In genomic region chr19:45242348-45243263, GRCm38 (mm10) we compare ENCODE assay signal across 12 mouse cellular contexts. TPM values are rescaled to one million over a fixed set of nuclear protein-coding genes. Genes with fewer than 3 reads are reported as not detected.
A peak's percentile ranks its signal among the peaks of the same experiment; 100 is the strongest.
DNase-seq lines count a peak whose midpoint lies in the region; ATAC-seq lines count a peak whose summit lies in the region.
"Had no signal": no experiment of that assay in that cellular context is flagged by ENCODE, and none has a peak within 500 bp of the region (broad histone marks: within the 10 kb centered on the region; RNA-seq: fewer than 3 reads in every experiment).

No protein-coding gene starts in this region.

- 1% methylated on average over 23 of the region's 23 CpGs for WGBS in heart, embryonic 11.5 days (ENCODE audit: insufficient replicate concordance)
- WGBS in hindbrain, embryonic 11.5 days, result 1% methylated on average over 23 of the region's 23 CpGs

- no peak for DNase-seq in heart, adult 9 months (ENCODE audit: low spot score in 2 of 2)
- DNase-seq in retina, postnatal 1 day, result peak; percentile 53
- DNase-seq in retina, embryonic 14.5 days (ENCODE audit: low spot score), result no peak
- peak; percentile 58 for DNase-seq in hindbrain, embryonic 11.5 days (ENCODE audit: low spot score)
- DNase-seq in splenic B cell, adult 2 months (ENCODE audit: low read depth, low spot score), result peak; percentile 36
- DNase-seq in right cerebral cortex, adult 2 months (ENCODE audit: low spot score in 2 of 2), result no peak
- no peak for DNase-seq in MN1 (ENCODE audit: low spot score)
- DNase-seq: adrenal gland, adult 8-10 months had no signal

- H3K4me3 ChIP-seq in heart, embryonic 11.5 days (ENCODE audit: low read depth, low read length), result 0 out of 2 replicates have a peak overlapping the region, but pooled peaks have one; percentile 10
- H3K4me3 ChIP-seq in hindbrain, embryonic 11.5 days (ENCODE audit: low read depth, low read length), result no peak overlapping the region

- peaks cover 84% of the 10 kb centered on the region for H3K27me3 ChIP-seq in heart, embryonic 11.5 days (ENCODE audit: control insufficient read depth, insufficient read depth, low read length)
- H3K27me3 ChIP-seq in hindbrain, embryonic 11.5 days (ENCODE audit: control insufficient read depth, insufficient read depth, low read length), result peaks cover 82% of the 10 kb centered on the region
- H3K27me3 ChIP-seq in splenic B cell, adult 2 months (ENCODE audit: control insufficient read depth, insufficient read depth, low read length, poor library complexity, severe bottlenecking), result peaks cover 6% of the 10 kb centered on the region

- no peak for ATAC-seq in heart, embryonic 11.5 days (replicated peaks; ENCODE audit: insufficient number of reproducible peaks, low FRiP score, low TSS enrichment)
- no peak for ATAC-seq in hindbrain, embryonic 11.5 days (ENCODE audit: low FRiP score)
- ATAC-seq: forebrain, embryonic 16.5 days; inflammation-experienced regulatory T-cells, adult 6 months had no signal

- no peaks in the 10 kb centered on the region for H3K36me3 ChIP-seq in heart, embryonic 11.5 days (ENCODE audit: control insufficient read depth, insufficient read depth, low read length)
- H3K36me3 ChIP-seq in hindbrain, embryonic 11.5 days (ENCODE audit: control insufficient read depth, insufficient read depth, low read length), result no peaks in the 10 kb centered on the region
- no peaks in the 10 kb centered on the region for H3K36me3 ChIP-seq in splenic B cell, adult 2 months (ENCODE audit: control insufficient read depth, insufficient read depth, low read length, poor library complexity, severe bottlenecking)

- no peak overlapping the region for H3K9ac ChIP-seq in heart, embryonic 11.5 days (ENCODE audit: low read depth, low read length)
- no peak overlapping the region for H3K9ac ChIP-seq in hindbrain, embryonic 11.5 days (ENCODE audit: low read depth, low read length)

- 0 out of 2 replicates have a peak, but pooled peaks cover 4% of the 10 kb centered on the region for H3K4me1 ChIP-seq in heart, embryonic 11.5 days (ENCODE audit: control insufficient read depth, insufficient read depth, low read length)
- no peaks in the 10 kb centered on the region; the same call in 1 of the 2 replicates for H3K4me1 ChIP-seq in hindbrain, embryonic 11.5 days (replicated peaks; ENCODE audit: control insufficient read depth, insufficient read depth, low read length)

- H3K9me3 ChIP-seq in heart, embryonic 11.5 days (replicated peaks; ENCODE audit: control insufficient read depth, low read length), result no peaks in the 10 kb centered on the region
- no peaks in the 10 kb centered on the region for H3K9me3 ChIP-seq in hindbrain, embryonic 11.5 days (ENCODE audit: control insufficient read depth, low read length)

- H3K4me2 ChIP-seq in heart, embryonic 11.5 days, result peak overlapping the region; percentile 22; the same call in 1 of the 2 replicates
- no peak overlapping the region for H3K4me2 ChIP-seq in hindbrain, embryonic 11.5 days (replicated peaks; ENCODE audit: low read depth, low read length)

- H3K27ac ChIP-seq in heart, embryonic 11.5 days (ENCODE audit: low read depth, low read length), result no peak overlapping the region
- H3K27ac ChIP-seq in hindbrain, embryonic 11.5 days (ENCODE audit: low read depth, low read length), result no peak overlapping the region
- H3K27ac ChIP-seq: macrophage had no signal

RNA-seq across cellular contexts. Expression of gene Lbx1, which starts 7.0 kb away (rescaled TPM):
- polyA plus RNA-seq in heart, embryonic 11.5 days (2014; fragmentation: Nextera tagmentation; extraction: Ambion mirVana), result 0.08 and 0.16 TPM in 2 replicates
- 7.6 and 8.5 TPM in 2 replicates for polyA plus RNA-seq in hindbrain, embryonic 11.5 days (2014; fragmentation: Nextera tagmentation; extraction: Ambion mirVana)
- polyA plus RNA-seq: forebrain, embryonic 16.5 days; inflammation-experienced regulatory T-cells, adult 6 months; macrophage had no signal

Comparison
In these comparisons a context has a peak if more than half of its experiments do, and no peak if none do; other contexts are left out.
1. DNase-seq: peak in retina, postnatal 1 day (single experiment), hindbrain, embryonic 11.5 days (single experiment) and splenic B cell, adult 2 months (single experiment); none in heart, adult 9 months (0 of 2), retina, embryonic 14.5 days (single experiment), right cerebral cortex, adult 2 months (0 of 2) and MN1 (single experiment).